Mouse (Mus musculus): Measurements from ENCODE around the gene Kitl. TPM values are rescaled to one million over a fixed set of nuclear protein-coding genes. Genes with fewer than 3 reads are reported as not detected.

Kitl gene
- 3.2 TPM for polyA plus RNA-seq (2021)

- ChIA-PET CTCF (interaction anchor here (0.8 to 1.8 kb wide), 4 partner anchors 9 to 142 kb away, joined by 3 to 5 read pairs (median 4); no protein-coding TSS in a partner anchor), POLR2A (no interaction called here)
- in situ Hi-C loops (cut with MboI; ENCODE audit: low pct_unique_long_range_greater_than_20kb), result loop anchor here (10.0 to 25.0 kb wide), 2 partner anchors 378 to 459 kb away; no protein-coding TSS in a partner anchor
- TF ChIP-seq CTCF (IDR thresholded peaks at IDR 0.05), result no peak
- ATAC-seq (peak; percentile 85), DNase-seq (ENCODE audit: low read depth, low spot score) (peak; percentile 7)
- peaks cover 3% of the 10 kb centered on the region for H3K27me3 ChIP-seq
Observed at GRCm38 (mm10) chr10:100015370-100016325, at the start of gene Kitl. Kitl (plus strand) TSS chr10:100015630.

- in situ Hi-C loops (cut with MboI; ENCODE audit: low pct_unique_long_range_greater_than_20kb), result no loop called here
- ATAC-seq, result no peak
- no peak for TF ChIP-seq CTCF (IDR thresholded peaks at IDR 0.05)
- CTCF ChIA-PET, result interaction anchor here (1.5 kb wide), 1 partner anchor 12 kb away, joined by 3 read pairs; no protein-coding TSS in a partner anchor
- no peak for DNase-seq (ENCODE audit: low read depth, low spot score)
- POLR2A ChIA-PET, result interaction anchor here (0.6 to 1.1 kb wide), 2 partner anchors 11 to 46 kb away, joined by 3 read pairs; no protein-coding TSS in a partner anchor
- H3K27me3 ChIP-seq, result peaks cover 3% of the 10 kb centered on the region
Observed at GRCm38 (mm10) chr10:99972866-99973265, 42.6 kb upstream of the Kitl start.

- ChIA-PET CTCF (no interaction called here), POLR2A (no interaction called here)
- ATAC-seq, result no peak
- peaks cover 3% of the 10 kb centered on the region for H3K27me3 ChIP-seq
- in situ Hi-C loops (cut with MboI; ENCODE audit: low pct_unique_long_range_greater_than_20kb), result no loop called here
- no peak for DNase-seq (ENCODE audit: low read depth, low spot score)
- TF ChIP-seq CTCF (IDR thresholded peaks at IDR 0.05), result no peak
Observed at GRCm38 (mm10) chr10:99980096-99980495, 35.3 kb upstream of the Kitl start.

DNA sequence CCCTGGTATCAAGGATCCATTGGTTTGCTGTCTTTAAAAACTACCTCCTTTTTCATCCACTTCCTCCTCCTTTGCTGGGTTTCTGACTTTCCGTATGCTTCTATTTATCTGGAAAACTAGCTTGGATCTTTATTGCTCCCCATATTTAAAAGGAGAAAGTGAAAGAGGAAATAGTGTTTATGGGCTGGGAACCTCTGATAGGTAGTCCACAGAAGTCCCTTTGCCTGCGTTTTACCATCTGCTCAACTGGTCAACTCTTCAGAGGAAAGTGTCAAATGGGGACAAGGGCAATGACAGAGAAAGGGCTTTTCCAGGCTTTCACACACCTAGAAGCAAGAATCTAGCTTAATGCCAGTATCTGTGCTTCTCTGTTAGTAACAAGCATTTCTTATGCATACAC is 34.5 kb upstream of the Kitl start:
- ChIA-PET POLR2A (no interaction called here), CTCF (no interaction called here)
- in situ Hi-C loops (cut with MboI; ENCODE audit: low pct_unique_long_range_greater_than_20kb), result no loop called here
- DNase-seq (ENCODE audit: low read depth, low spot score) (no peak), ATAC-seq (no peak)
- H3K27me3 ChIP-seq, result no peaks in the 10 kb centered on the region
- no peak for TF ChIP-seq CTCF (IDR thresholded peaks at IDR 0.05)

GRCm38 (mm10) chr10:99981887-99982286 is 33.5 kb upstream of the Kitl start:
- H3K27me3 ChIP-seq, result no peaks in the 10 kb centered on the region
- ATAC-seq, result no peak
- CTCF ChIA-PET, result interaction anchor here (0.9 kb wide), 1 partner anchor 11 kb away, joined by 3 read pairs; no protein-coding TSS in a partner anchor
- no peak for DNase-seq (ENCODE audit: low read depth, low spot score)
- no peak for TF ChIP-seq CTCF (IDR thresholded peaks at IDR 0.05)
- in situ Hi-C loops (cut with MboI; ENCODE audit: low pct_unique_long_range_greater_than_20kb), result no loop called here
- POLR2A ChIA-PET, result interaction anchor here (0.6 kb wide), 1 partner anchor 109 kb away, joined by 3 read pairs; no protein-coding TSS in a partner anchor

GRCm38 (mm10) chr10:99986745-99987144 is 28.7 kb upstream of the Kitl start:
- DNase-seq (ENCODE audit: low read depth, low spot score) (no peak), ATAC-seq (no peak)
- in situ Hi-C loops (cut with MboI; ENCODE audit: low pct_unique_long_range_greater_than_20kb), result no loop called here
- ChIA-PET POLR2A (interaction anchor here (0.7 kb wide), 1 partner anchor 79 kb away, joined by 7 read pairs; no protein-coding TSS in a partner anchor), CTCF (interaction anchor here (1.1 kb wide), 1 partner anchor 283 kb away, joined by 5 read pairs; no protein-coding TSS in a partner anchor)
- no peak for TF ChIP-seq CTCF (IDR thresholded peaks at IDR 0.05)
- H3K27me3 ChIP-seq, result no peaks in the 10 kb centered on the region

GRCm38 (mm10) chr10:99989758-99990157 is 25.7 kb upstream of the Kitl start:
- TF ChIP-seq CTCF (IDR thresholded peaks at IDR 0.05), result no peak
- DNase-seq (ENCODE audit: low read depth, low spot score) (no peak), ATAC-seq (no peak)
- in situ Hi-C loops (cut with MboI; ENCODE audit: low pct_unique_long_range_greater_than_20kb), result no loop called here
- CTCF ChIA-PET, result interaction anchor here (0.7 kb wide), 1 partner anchor 243 kb away, joined by 3 read pairs; no protein-coding TSS in a partner anchor
- no peaks in the 10 kb centered on the region for H3K27me3 ChIP-seq
- POLR2A ChIA-PET, result no interaction called here

DNA sequence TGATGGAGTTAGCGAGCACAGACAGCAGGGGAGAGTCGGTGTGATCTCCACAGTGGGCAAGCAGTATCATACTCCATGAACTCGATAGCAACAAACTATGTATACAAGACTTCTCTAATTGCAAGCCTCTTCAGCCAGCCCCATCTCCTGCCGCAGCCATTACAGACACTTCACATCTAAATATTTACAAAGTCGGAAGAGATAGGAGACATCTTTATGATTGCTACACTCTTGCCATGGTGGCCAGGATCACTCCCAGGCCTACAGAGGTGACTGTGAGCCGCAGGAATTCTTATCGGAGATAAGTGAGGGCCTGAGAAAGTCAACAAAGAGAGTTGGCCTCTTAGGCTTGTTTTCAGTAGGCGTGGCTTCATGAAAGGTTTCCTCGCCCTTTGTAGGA is 23.3 kb upstream of the Kitl start:
- ATAC-seq (no peak), DNase-seq (ENCODE audit: low read depth, low spot score) (no peak)
- POLR2A ChIA-PET, result no interaction called here
- CTCF ChIA-PET, result interaction anchor here (1.3 kb wide), 1 partner anchor 10 kb away, joined by 3 read pairs; no protein-coding TSS in a partner anchor
- no peak for TF ChIP-seq CTCF (IDR thresholded peaks at IDR 0.05)
- H3K27me3 ChIP-seq, result no peaks in the 10 kb centered on the region
- in situ Hi-C loops (cut with MboI; ENCODE audit: low pct_unique_long_range_greater_than_20kb), result no loop called here

DNA sequence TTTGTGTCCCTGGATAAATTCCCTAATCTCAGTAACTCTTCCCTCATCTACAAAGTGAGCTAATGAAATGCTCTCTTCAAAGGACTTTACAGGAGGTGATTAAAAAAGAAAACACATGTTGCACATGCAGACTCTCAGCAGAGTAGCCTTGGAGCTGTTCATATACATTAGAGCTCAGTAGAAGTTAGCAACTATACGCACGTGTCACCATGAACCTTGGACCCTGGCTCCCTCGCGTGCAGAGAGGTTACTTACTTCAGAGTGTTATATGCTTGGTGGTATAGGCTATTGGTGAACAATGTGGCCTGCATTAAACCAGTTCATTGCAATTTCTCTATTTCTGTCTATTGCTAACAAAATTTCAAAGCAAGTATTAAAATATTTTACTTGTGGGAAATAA is 14.0 kb upstream of the Kitl start:
- no peak for TF ChIP-seq CTCF (IDR thresholded peaks at IDR 0.05)
- H3K27me3 ChIP-seq, result no peaks in the 10 kb centered on the region
- in situ Hi-C loops (cut with MboI; ENCODE audit: low pct_unique_long_range_greater_than_20kb), result loop anchor here (25.0 kb wide), 1 partner anchor 364 kb away; no protein-coding TSS in a partner anchor
- ATAC-seq (no peak), DNase-seq (ENCODE audit: low read depth, low spot score) (no peak)
- ChIA-PET CTCF (interaction anchor here (1.1 kb wide), 1 partner anchor 14 kb away, joined by 3 read pairs; the partner anchor contains the start of gene Kitl), POLR2A (no interaction called here)

- in situ Hi-C loops (cut with MboI; ENCODE audit: low pct_unique_long_range_greater_than_20kb), result loop anchor here (25.0 kb wide), 1 partner anchor 366 kb away; no protein-coding TSS in a partner anchor
- no peaks in the 10 kb centered on the region for H3K27me3 ChIP-seq
- no peak for DNase-seq (ENCODE audit: low read depth, low spot score)
- TF ChIP-seq CTCF (IDR thresholded peaks at IDR 0.05), result no peak
- ChIA-PET POLR2A (no interaction called here), CTCF (no interaction called here)
- ATAC-seq, result no peak
Observed at GRCm38 (mm10) chr10:100003797-100004196, 11.6 kb upstream of the Kitl start.

DNA sequence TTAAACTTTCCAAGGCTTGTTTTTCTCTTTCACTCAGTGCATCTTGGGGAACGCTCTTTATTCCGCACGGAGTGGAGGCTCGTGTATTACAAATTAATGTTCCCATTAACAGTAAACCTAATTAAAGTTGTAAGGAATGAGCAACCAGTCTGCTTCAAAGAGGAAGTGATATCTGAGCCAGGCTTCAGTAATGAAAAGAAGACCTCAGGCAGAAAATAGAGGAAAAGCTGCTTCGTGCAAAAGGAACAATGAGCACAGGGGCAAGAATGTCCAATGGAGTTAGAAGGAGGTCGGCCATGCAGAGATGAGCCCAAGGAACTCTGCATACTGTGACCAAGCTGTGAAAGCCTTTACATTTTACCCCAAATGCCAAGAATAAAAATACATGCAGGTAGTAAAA is 5.7 kb upstream of the Kitl start:
- POLR2A ChIA-PET, result no interaction called here

More for the DNA sequence above, 5.7 kb upstream of the Kitl start:
- no peak for ATAC-seq
- TF ChIP-seq CTCF (IDR thresholded peaks at IDR 0.05), result no peak
- in situ Hi-C loops (cut with MboI; ENCODE audit: low pct_unique_long_range_greater_than_20kb), result loop anchor here (10.0 to 25.0 kb wide), 2 partner anchors 372 to 465 kb away; no protein-coding TSS in a partner anchor
- no peak for DNase-seq (ENCODE audit: low read depth, low spot score)
- no peaks in the 10 kb centered on the region for H3K27me3 ChIP-seq
- CTCF ChIA-PET, result no interaction called here
